Comparison of ENCODE assay signal across 22 mouse cellular contexts in genomic region chr11:101674106-101674505, GRCm38 (mm10). TPM values are rescaled to one million over a fixed set of nuclear protein-coding genes. Genes with fewer than 3 reads are reported as not detected.
DNase-seq lines count a peak whose midpoint lies in the region; ATAC-seq and TF ChIP-seq lines count a peak whose summit lies in the region.
"Had no signal": no experiment of that assay in that cellular context is flagged by ENCODE, and none has a peak within 500 bp of the region (broad histone marks: within the 10 kb centered on the region; RNA-seq: fewer than 3 reads in every experiment).

No protein-coding gene starts in this region.

- ATAC-seq in intestine, embryonic 16.5 days: no peak
- ATAC-seq in intestine, postnatal 0 days: no peak
- ATAC-seq in CD4-positive, CD25-positive, alpha-beta regulatory T cell, adult 4 months: no peak
- ATAC-seq: forebrain, embryonic 16.5 days; hindbrain, embryonic 16.5 days had no signal

- no peaks in the 10 kb centered on the region for H3K27me3 ChIP-seq in heart, embryonic 10.5 days (ENCODE audit: insufficient read depth, poor library complexity, severe bottlenecking)
- no peaks in the 10 kb centered on the region for H3K27me3 ChIP-seq in intestine, embryonic 16.5 days (replicated peaks; ENCODE audit: control insufficient read depth, insufficient read depth, low read length)
- no peaks in the 10 kb centered on the region for H3K27me3 ChIP-seq in intestine, postnatal 0 days (replicated peaks; ENCODE audit: control insufficient read depth, insufficient read depth, low read length)
- H3K27me3 ChIP-seq in ES-Bruce4 (ENCODE audit: control insufficient read depth, insufficient read depth, low read length, poor library complexity, severe bottlenecking): no peaks in the 10 kb centered on the region
- H3K27me3 ChIP-seq: embryonic facial prominence, embryonic 15.5 days; intestine, embryonic 15.5 days; kidney, embryonic 15.5 days; limb, embryonic 12.5 days; liver, embryonic 13.5 days had no signal

- intact Hi-C loops in heart, postnatal 14 days (cut with DNase I): no loop called here

- no peaks in the 10 kb centered on the region for H3K36me3 ChIP-seq in heart, embryonic 10.5 days
- H3K36me3 ChIP-seq in intestine, embryonic 16.5 days (ENCODE audit: control insufficient read depth, insufficient read depth, low read length): no peaks in the 10 kb centered on the region
- no peaks in the 10 kb centered on the region for H3K36me3 ChIP-seq in intestine, postnatal 0 days (ENCODE audit: control insufficient read depth, insufficient read depth)
- H3K36me3 ChIP-seq in ES-Bruce4 (ENCODE audit: control insufficient read depth, insufficient read depth, low read length, poor library complexity, severe bottlenecking): no peaks in the 10 kb centered on the region
- H3K36me3 ChIP-seq: embryonic facial prominence, embryonic 15.5 days; intestine, embryonic 15.5 days; kidney, embryonic 15.5 days; limb, embryonic 12.5 days; liver, embryonic 13.5 days had no signal

- H3K4me1 ChIP-seq in heart, embryonic 10.5 days: peaks cover 47% of the 10 kb centered on the region
- H3K4me1 ChIP-seq in intestine, embryonic 16.5 days (ENCODE audit: control insufficient read depth, insufficient read depth, low read length): peaks cover 16% of the 10 kb centered on the region
- H3K4me1 ChIP-seq in intestine, postnatal 0 days (replicated peaks; ENCODE audit: control insufficient read depth, insufficient read depth, low read length): no peaks in the 10 kb centered on the region
- H3K4me1 ChIP-seq in ES-Bruce4 (ENCODE audit: control insufficient read depth, insufficient read depth, low read length): peaks cover 9% of the 10 kb centered on the region

- no peak overlapping the region for H3K4me2 ChIP-seq in intestine, embryonic 16.5 days (ENCODE audit: low read depth, low read length)
- no peak overlapping the region for H3K4me2 ChIP-seq in intestine, postnatal 0 days (replicated peaks; ENCODE audit: low read depth)
- H3K4me2 ChIP-seq: embryonic facial prominence, embryonic 15.5 days; intestine, embryonic 15.5 days; limb, embryonic 12.5 days; midbrain, embryonic 11.5 days had no signal

- no peaks in the 10 kb centered on the region for H3K9me3 ChIP-seq in heart, embryonic 10.5 days
- no peaks in the 10 kb centered on the region for H3K9me3 ChIP-seq in intestine, embryonic 16.5 days (ENCODE audit: control insufficient read depth, low read length)
- no peaks in the 10 kb centered on the region for H3K9me3 ChIP-seq in intestine, postnatal 0 days (ENCODE audit: control insufficient read depth)
- no peaks in the 10 kb centered on the region for H3K9me3 ChIP-seq in ES-Bruce4 (replicated peaks; ENCODE audit: control insufficient read depth, insufficient read depth, low read length, poor library complexity, severe bottlenecking)
- H3K9me3 ChIP-seq: embryonic facial prominence, embryonic 15.5 days; intestine, embryonic 15.5 days; kidney, embryonic 15.5 days; limb, embryonic 12.5 days; liver, embryonic 13.5 days had no signal

- H3K9ac ChIP-seq in intestine, embryonic 16.5 days (ENCODE audit: low read depth, low read length): no peak overlapping the region
- no peak overlapping the region for H3K9ac ChIP-seq in intestine, postnatal 0 days (ENCODE audit: low read depth, low read length)
- H3K9ac ChIP-seq in ES-Bruce4 (ENCODE audit: low read depth, poor library complexity, severe bottlenecking): no peak overlapping the region
- H3K9ac ChIP-seq: embryonic facial prominence, embryonic 15.5 days; intestine, embryonic 15.5 days; kidney, embryonic 15.5 days; limb, embryonic 12.5 days; lung, embryonic 14.5 days had no signal

- no peak for TF ChIP-seq POLR2A in ES-Bruce4 (IDR thresholded peaks at IDR 0.05; ENCODE audit: insufficient read depth, low read length)

- TF ChIP-seq CTCF in intestine, postnatal 0 days (IDR thresholded peaks at IDR 0.05; ENCODE audit: low read depth): no peak
- no peak for TF ChIP-seq CTCF in ES-Bruce4 (IDR thresholded peaks at IDR 0.05; ENCODE audit: low read depth, low read length)

- 80% methylated on average over 5 of the region's 5 CpGs for WGBS in heart, embryonic 10.5 days
- 90% methylated on average over 5 of the region's 5 CpGs for WGBS in intestine, embryonic 16.5 days
- WGBS in intestine, postnatal 0 days: 87% methylated on average over 5 of the region's 5 CpGs

- H3K4me3 ChIP-seq in heart, embryonic 10.5 days: no peak overlapping the region
- no peak overlapping the region for H3K4me3 ChIP-seq in intestine, embryonic 16.5 days (ENCODE audit: low read length)
- H3K4me3 ChIP-seq in intestine, postnatal 0 days (ENCODE audit: low read depth, low read length): no peak overlapping the region
- H3K4me3 ChIP-seq in ES-Bruce4 (ENCODE audit: low read depth, low read length): no peak overlapping the region
- H3K4me3 ChIP-seq: embryonic facial prominence, embryonic 15.5 days; intestine, embryonic 15.5 days; kidney, embryonic 15.5 days; limb, embryonic 12.5 days; liver, embryonic 13.5 days had no signal

- DNase-seq in heart, embryonic 10.5 days (ENCODE audit: low spot score): no peak
- no peak for DNase-seq in heart, postnatal 14 days
- peak; percentile 76 for DNase-seq in ZHBTc4 (ENCODE audit: low read depth, low spot score)
- DNase-seq: adrenal gland, postnatal 25 days; B cell, adult 2 months; cerebellum, adult 9-10 months; gastrocnemius, postnatal 36 days; kidney, postnatal 4 days; liver, embryonic 13.5 days; lung, embryonic 14.5 days; thymus, postnatal 14 days had no signal

- peak overlapping the region; percentile 86 for H3K27ac ChIP-seq in heart, embryonic 10.5 days
- H3K27ac ChIP-seq in intestine, embryonic 16.5 days (ENCODE audit: low read length): peak overlapping the region; percentile 89; the same call in 1 of the 2 replicates
- H3K27ac ChIP-seq in intestine, postnatal 0 days (ENCODE audit: low read depth, low read length): no peak overlapping the region
- H3K27ac ChIP-seq in ES-Bruce4 (ENCODE audit: insufficient read depth, low read length): peak overlapping the region; percentile 79
- H3K27ac ChIP-seq: embryonic facial prominence, embryonic 15.5 days; limb, embryonic 12.5 days; liver, embryonic 13.5 days had no signal

- TF ChIP-seq EP300 in ES-Bruce4 (IDR thresholded peaks at IDR 0.05; ENCODE audit: insufficient read depth, low read depth, low read length): no peak

RNA-seq across cellular contexts. Expression of gene Arl4d, which starts 8.8 kb away (rescaled TPM):
- 10.3 and 10.9 TPM in 2 replicates for polyA plus RNA-seq in heart, embryonic 10.5 days (2016; fragmentation: Nextera tagmentation; extraction: Ambion mirVana)
- total RNA-seq in heart, postnatal 14 days (2021): 10 to 100 TPM; 28.6 to 29.6 TPM
- 6.6 and 6.9 TPM in 2 replicates for polyA plus RNA-seq in intestine, embryonic 16.5 days (2015; fragmentation: Nextera tagmentation; extraction: Ambion mirVana)
- polyA plus RNA-seq in intestine, postnatal 0 days (2015; fragmentation: Nextera tagmentation; extraction: Ambion mirVana): 6.3 and 7.8 TPM in 2 replicates
- polyA plus RNA-seq in ES-Bruce4 (2011; ENCODE audit: insufficient read depth, insufficient read length, low read depth, missing spikeins): 5.1 and 5.3 TPM in 2 replicates
- not detected for polyA plus RNA-seq in CD4-positive, CD25-positive, alpha-beta regulatory T cell, adult 4 months (2017; shearing (Covaris generic))

RNA-seq across cellular contexts. Expression of gene Rdm1, which starts 47.1 kb away (rescaled TPM):
- 24.0 and 26.8 TPM in 2 replicates for polyA plus RNA-seq in heart, embryonic 10.5 days (2016; fragmentation: Nextera tagmentation; extraction: Ambion mirVana)
- total RNA-seq in heart, postnatal 14 days (2021): 10 to 100 TPM; 32.1 to 35.6 TPM
- polyA plus RNA-seq in intestine, embryonic 16.5 days (2015; fragmentation: Nextera tagmentation; extraction: Ambion mirVana): 36.3 and 41.7 TPM in 2 replicates
- polyA plus RNA-seq in intestine, postnatal 0 days (2015; fragmentation: Nextera tagmentation; extraction: Ambion mirVana): 13.3 and 15.3 TPM in 2 replicates
- 57.4 and 64.0 TPM in 2 replicates for polyA plus RNA-seq in ES-Bruce4 (2011; ENCODE audit: insufficient read depth, insufficient read length, low read depth, missing spikeins)
- 10 to 100 TPM; 86.2 to 93.4 TPM for polyA plus RNA-seq in CD4-positive, CD25-positive, alpha-beta regulatory T cell, adult 4 months (2017; shearing (Covaris generic))

RNA-seq across cellular contexts. Expression of gene Dhx8, which starts 58.6 kb away (rescaled TPM):
- polyA plus RNA-seq in heart, embryonic 10.5 days (2016; fragmentation: Nextera tagmentation; extraction: Ambion mirVana): 28.7 and 33.0 TPM in 2 replicates
- 10 to 100 TPM; 17.8 to 19.9 TPM for total RNA-seq in heart, postnatal 14 days (2021)
- 21.4 and 23.0 TPM in 2 replicates for polyA plus RNA-seq in intestine, embryonic 16.5 days (2015; fragmentation: Nextera tagmentation; extraction: Ambion mirVana)
- 11.6 and 14.1 TPM in 2 replicates for polyA plus RNA-seq in intestine, postnatal 0 days (2015; fragmentation: Nextera tagmentation; extraction: Ambion mirVana)
- polyA plus RNA-seq in ES-Bruce4 (2011; ENCODE audit: insufficient read depth, insufficient read length, low read depth, missing spikeins): 37.6 and 38.9 TPM in 2 replicates
- polyA plus RNA-seq in CD4-positive, CD25-positive, alpha-beta regulatory T cell, adult 4 months (2017; shearing (Covaris generic)): 10 to 100 TPM; 30.8 to 39.0 TPM
